Mouse (Mus musculus) heart, adult 8-10 months (tissue): ENCODE data around the gene Atp5f1. TPM values are rescaled to one million over a fixed set of nuclear protein-coding genes. Genes with fewer than 3 reads are reported as not detected.

Experiments
- DNase-seq: peaks from one replicate; pipeline ENCODE4 v3.0.0; 2022; ENCODE audit warnings: low spot score
- total RNA-seq, 4 experiments: library from RNA; stranded (reverse); gene quantifications; 2 replicates each; pipeline ENCODE4 v1.2.4; 2022

The Atp5f1 gene
- total RNA-seq, 4 experiments from 2014 or later: 1,049 to 1,242 (median 1,155) TPM

GRCm38 (mm10) chr3:105900716-105901115 lies 59.2 kb downstream of the Atp5f1 start:
- DNase-seq: no peak

GRCm38 (mm10) chr3:105900266-105900665 lies 59.6 kb downstream of the Atp5f1 start:
- DNase-seq: no peak

GRCm38 (mm10) chr3:105899394-105900147 lies 60.3 kb downstream of the Atp5f1 start:
- DNase-seq: peak; percentile 83

DNA sequence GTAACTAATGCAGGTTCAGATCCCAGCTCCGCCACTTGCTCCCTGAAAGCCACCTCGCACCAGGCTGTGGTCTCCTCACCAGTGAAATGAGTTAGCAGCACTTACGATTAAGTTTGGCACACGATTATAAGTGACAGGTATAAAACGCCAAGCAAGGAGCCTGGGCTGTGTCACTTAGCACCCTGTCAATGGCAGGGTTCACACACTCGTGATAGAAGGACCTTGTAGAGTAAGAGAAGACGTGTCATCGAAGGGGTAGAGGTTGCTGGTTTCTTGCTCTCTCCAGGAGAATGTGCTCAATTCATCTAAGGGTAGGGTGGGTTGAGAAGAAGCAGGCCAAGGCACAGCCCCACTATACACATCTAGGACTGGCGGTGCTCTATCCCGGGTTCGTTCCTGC lies 61.0 kb downstream of the Atp5f1 start:
- DNase-seq: no peak

DNA sequence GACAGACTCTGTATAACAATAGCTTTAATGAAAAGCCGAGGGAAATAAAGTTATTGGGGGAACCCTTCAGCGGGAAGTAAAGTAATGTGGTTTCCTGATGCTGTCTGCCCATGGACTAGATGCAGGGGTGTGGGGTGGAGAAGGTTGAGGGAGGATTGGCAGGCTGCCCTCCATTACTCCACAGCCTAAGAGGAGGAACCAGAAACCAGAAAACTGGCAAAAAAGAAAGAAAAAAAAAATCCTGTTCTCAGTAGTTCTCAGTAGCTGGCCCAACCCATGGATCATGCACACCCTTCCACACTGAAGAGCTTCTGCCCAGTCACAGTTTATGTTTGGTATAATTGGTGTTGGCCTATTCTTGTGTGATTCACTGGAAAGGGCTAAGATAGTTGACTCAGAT lies 61.6 kb downstream of the Atp5f1 start:
- DNase-seq: peak; percentile 64

DNA sequence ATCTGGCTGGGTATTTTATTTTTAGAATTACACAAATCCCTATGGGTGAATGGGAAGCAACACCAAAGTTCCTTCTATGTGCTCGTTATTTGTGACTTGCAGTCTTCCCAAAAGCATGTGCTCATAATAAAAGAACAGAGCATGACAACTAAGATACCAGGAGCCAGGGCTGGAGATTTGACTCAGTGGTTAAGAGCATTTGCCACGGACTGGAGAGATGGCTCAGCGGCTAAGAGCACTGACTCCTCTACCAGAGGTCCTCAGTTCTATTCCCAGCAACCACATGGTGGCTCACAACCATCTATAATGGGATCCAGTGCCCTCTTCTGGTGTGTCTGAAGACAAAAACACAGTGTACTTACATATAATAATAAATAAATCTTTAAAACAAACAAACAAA lies 63.1 kb downstream of the Atp5f1 start:
- no peak for DNase-seq

GRCm38 (mm10) chr3:105894601-105895592 lies 65.0 kb downstream of the Atp5f1 start:
- peak; percentile 96 for DNase-seq

GRCm38 (mm10) chr3:105893941-105894391 lies 65.9 kb downstream of the Atp5f1 start:
- peak; percentile 86 for DNase-seq

Other genes with a start within 250 kb of the Atp5f1 start
- 100 to 1,000 TPM in 2 of 4 experiments, 10 to 100 TPM in 2; 86.5 to 102 (median 97.8) TPM for gene Rap1a, start 158.8 kb downstream of the Atp5f1 start, total RNA-seq
- under 1 TPM in 3 of 4 experiments, not detected in 1; 0.25 to 0.44 (median 0.32) TPM for gene Adora3, start 89.2 kb downstream of the Atp5f1 start, total RNA-seq
- under 1 TPM in 3 of 4 experiments, not detected in 1; 0.27 to 0.62 (median 0.41) TPM for gene Tmigd3, start 89.2 kb downstream of the Atp5f1 start, total RNA-seq
- gene I830077J02Rik, start 27.4 kb downstream of the Atp5f1 start, total RNA-seq: 1 to 10 TPM in 1 of 4 experiments, under 1 TPM in 3; 0.28 to 1.3 (median 0.42) TPM
- gene Wdr77, start 730 bp downstream of the Atp5f1 start, total RNA-seq: 10 to 100 TPM; 40.6 to 49.7 (median 45.1) TPM
- under 1 TPM; 0.22 to 0.69 (median 0.53) TPM for gene Ovgp1, start 13.6 kb upstream of the Atp5f1 start, total RNA-seq
- not detected for gene Pifo, start 54.5 kb upstream of the Atp5f1 start, total RNA-seq
- gene Chil5, start 72.7 kb upstream of the Atp5f1 start, total RNA-seq: under 1 TPM in 2 of 4 experiments, not detected in 2; 0.29 to 0.38 TPM
- gene Chia1, start 153.1 kb upstream of the Atp5f1 start, total RNA-seq: not detected
- 10 to 100 TPM in 1 of 4 experiments, under 1 TPM in 1, not detected in 2; 0.34 to 91.4 TPM for gene Chil3, start 207.5 kb upstream of the Atp5f1 start, total RNA-seq